Mouse (Mus musculus) cerebellum, adult 9-10 months (tissue): Measurements from ENCODE around the gene Dph7.
"Not testable (repeated sequence)": the region's sequence is repeated elsewhere in the genome, so short reads cannot be mapped to it uniquely, and the experiment has no call there.

Source experiments
- DNase-seq: peaks from one replicate; pipeline ENCODE4 v3.0.0; 2022

The Dph7 gene

GRCm38 (mm10) chr2:24962304-24963000 lies at the start of gene Dph7:
Dph7 (plus strand) TSS chr2:24962400.
- DNase-seq: peak; percentile 87

- no peak for DNase-seq
These were observed 49.6 kb upstream of the Dph7 start for GRCm38 (mm10) chr2:24912589-24912988.

GRCm38 (mm10) chr2:24914762-24915161 lies 47.4 kb upstream of the Dph7 start:
- no peak for DNase-seq

GRCm38 (mm10) chr2:24918930-24919838 lies 43.0 kb upstream of the Dph7 start, which contains the start of gene Ehmt1:
Ehmt1 (minus strand) TSS chr2:24919614.
- peak; percentile 95 for DNase-seq

GRCm38 (mm10) chr2:24919839-24920175 lies 42.4 kb upstream of the Dph7 start:
- no peak for DNase-seq

GRCm38 (mm10) chr2:24923561-24923960 lies 38.6 kb upstream of the Dph7 start:
- no peak for DNase-seq

GRCm38 (mm10) chr2:24925284-24925683 lies 36.9 kb upstream of the Dph7 start:
- no peak for DNase-seq

- no peak for DNase-seq
These were observed 35.7 kb upstream of the Dph7 start for GRCm38 (mm10) chr2:24926345-24926964.

GRCm38 (mm10) chr2:24926965-24927358 lies 35.2 kb upstream of the Dph7 start:
- no peak for DNase-seq

GRCm38 (mm10) chr2:24927810-24928479 lies 34.3 kb upstream of the Dph7 start:
- DNase-seq: no peak

GRCm38 (mm10) chr2:24929119-24929518 lies 33.1 kb upstream of the Dph7 start:
- DNase-seq: no peak

- DNase-seq: no peak
These were observed 32.6 kb upstream of the Dph7 start for GRCm38 (mm10) chr2:24929593-24929992.

- peak; percentile 74 for DNase-seq
These were observed 27.7 kb upstream of the Dph7 start for GRCm38 (mm10) chr2:24934441-24934963.

GRCm38 (mm10) chr2:24935057-24935796 lies 27.0 kb upstream of the Dph7 start, which contains the start of gene Arrdc1:
Arrdc1 (minus strand) TSS chr2:24935252.
- peak; percentile 90 for DNase-seq

- DNase-seq: no peak
These were observed 20.1 kb upstream of the Dph7 start for GRCm38 (mm10) chr2:24942092-24942491.

- DNase-seq: not testable (repeated sequence)
These were observed 17.9 kb upstream of the Dph7 start for GRCm38 (mm10) chr2:24944304-24944703.

GRCm38 (mm10) chr2:24949421-24950188 lies 12.6 kb upstream of the Dph7 start, which contains the start of gene Zmynd19:
Zmynd19 (plus strand) TSS chr2:24949792.
- peak; percentile 97 for DNase-seq

GRCm38 (mm10) chr2:24950189-24950535 lies 12.0 kb upstream of the Dph7 start:
- DNase-seq: no peak

- DNase-seq: no peak
These were observed 9.6 kb upstream of the Dph7 start for GRCm38 (mm10) chr2:24952537-24953055.

GRCm38 (mm10) chr2:24960910-24961309 lies 1.3 kb upstream of the Dph7 start:
- DNase-seq: no peak

GRCm38 (mm10) chr2:24970386-24970785 lies 8.2 kb downstream of the Dph7 start:
- no peak for DNase-seq
